Mouse (Mus musculus) fibroblast of lung, adult 2 months (primary cell): ENCODE data around the gene Fbl.
"Not testable (repeated sequence)": the region's sequence is repeated elsewhere in the genome, so short reads cannot be mapped to it uniquely, and the experiment has no call there.

Source experiments
- DNase-seq: peaks from one replicate; pipeline ENCODE4 v3.0.0-alpha.2; 2011; ENCODE audit warnings: low read depth

The Fbl gene

DNA sequence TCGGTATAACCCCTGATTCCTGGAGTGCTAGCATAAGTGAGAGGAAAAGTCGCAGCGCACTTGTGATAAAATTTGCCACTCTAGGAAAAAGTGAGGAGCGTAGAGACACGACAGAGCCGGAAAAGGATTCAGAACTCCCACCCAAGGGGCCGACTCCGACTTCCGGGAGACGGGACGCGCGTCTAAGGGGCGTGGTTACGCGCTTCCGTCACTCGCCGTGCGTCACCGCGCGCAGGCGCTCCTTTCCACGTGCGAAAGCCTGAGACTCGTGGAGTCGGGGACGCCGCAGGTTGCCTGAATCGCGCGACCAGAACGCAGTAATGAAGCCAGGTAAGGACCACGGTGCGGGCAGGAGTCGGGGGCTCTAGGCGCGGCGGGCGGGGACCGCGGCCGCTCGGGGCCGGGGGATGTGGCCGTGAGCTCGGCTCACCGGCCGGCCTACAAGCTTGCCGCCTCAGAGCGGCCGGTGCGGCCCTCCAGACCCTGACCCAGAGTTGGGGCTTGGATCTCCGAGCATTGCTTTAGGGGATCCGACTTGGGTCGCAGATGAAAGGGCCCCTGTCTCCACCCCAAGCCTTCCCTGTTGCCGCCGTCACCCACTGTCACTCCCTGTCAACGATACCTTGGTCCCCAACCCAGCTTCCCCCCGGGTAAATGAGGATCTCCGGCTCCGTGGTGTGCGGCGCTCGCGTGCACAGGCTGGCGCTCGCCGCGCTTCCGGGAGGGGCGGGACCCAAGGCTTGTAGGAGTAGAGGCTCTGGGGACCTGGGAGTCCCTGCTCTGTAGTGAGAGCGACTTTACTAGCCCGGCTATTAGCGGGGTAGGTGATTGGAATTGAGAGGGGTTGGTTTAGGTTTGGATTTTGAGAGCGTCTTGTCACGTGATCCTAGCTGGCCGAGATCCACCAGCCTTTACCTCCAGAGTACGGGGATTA is at the start of gene Fbl:
Gene Fbl, plus strand, starts transcription at position 222 of the 934 bp plus-strand sequence.
- peak; percentile 80 for DNase-seq

DNA sequence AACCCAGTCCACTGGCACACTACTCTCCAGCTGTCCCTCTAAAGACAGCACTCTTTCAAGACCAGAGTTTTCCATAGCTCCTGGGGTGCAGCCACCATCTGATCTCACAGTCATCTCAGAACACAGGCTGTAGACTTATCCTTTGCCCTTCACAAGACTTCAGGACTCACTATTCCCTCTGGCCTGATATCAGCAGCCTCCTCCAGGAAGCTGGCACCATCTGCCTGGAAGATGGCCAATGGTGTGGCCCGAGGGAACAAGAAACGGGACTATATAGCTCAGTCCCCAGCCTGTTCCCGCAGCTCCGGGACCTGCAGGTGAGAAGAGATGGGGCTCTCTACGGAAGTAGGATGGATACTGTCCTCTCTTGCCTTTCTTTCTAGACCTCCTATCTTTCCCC is 40.3 kb upstream of the Fbl start, which contains the start of gene 9530053A07Rik:
Gene 9530053A07Rik, plus strand, starts transcription at position 301 of the 400 bp plus-strand sequence.
- DNase-seq: no peak

DNA sequence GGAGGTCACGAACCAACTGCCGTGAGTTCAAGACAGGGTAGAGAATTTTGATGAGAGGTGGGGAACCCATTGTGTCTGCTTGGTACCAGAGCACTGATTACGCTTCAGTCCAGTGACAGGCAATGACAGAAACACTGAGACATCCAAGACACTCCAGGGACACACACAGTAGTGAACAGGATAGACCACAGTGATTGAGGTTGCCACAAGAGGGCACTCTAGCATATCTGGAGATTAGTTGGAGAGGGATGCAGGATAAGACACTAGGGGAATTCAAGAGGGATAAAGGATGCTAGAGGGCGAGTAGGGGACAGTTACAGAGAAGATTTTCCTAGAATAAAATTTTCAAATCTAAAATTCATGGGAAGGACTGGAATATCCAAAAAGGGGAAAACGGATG is 31.9 kb upstream of the Fbl start:
- no peak for DNase-seq

DNA sequence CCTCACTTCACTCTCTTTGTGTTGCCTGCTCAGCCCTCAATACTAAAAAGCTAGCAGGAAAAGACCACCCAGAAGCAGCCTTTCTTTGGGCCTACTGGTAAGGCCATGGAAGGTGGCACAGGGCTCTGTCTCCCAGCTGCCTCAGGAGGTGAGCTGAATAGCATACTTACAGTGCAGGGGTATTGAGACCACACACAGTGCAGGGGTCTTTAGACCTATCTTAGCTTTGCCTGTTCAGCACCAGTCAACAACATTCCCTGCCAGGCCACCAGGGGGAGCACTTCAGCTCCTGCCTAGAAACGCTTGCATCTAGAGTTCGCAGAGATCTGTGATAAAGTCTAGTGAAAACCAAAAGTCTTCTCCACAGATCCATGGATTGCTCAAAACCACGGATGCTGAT is 21.2 kb upstream of the Fbl start:
- DNase-seq: no peak

DNA sequence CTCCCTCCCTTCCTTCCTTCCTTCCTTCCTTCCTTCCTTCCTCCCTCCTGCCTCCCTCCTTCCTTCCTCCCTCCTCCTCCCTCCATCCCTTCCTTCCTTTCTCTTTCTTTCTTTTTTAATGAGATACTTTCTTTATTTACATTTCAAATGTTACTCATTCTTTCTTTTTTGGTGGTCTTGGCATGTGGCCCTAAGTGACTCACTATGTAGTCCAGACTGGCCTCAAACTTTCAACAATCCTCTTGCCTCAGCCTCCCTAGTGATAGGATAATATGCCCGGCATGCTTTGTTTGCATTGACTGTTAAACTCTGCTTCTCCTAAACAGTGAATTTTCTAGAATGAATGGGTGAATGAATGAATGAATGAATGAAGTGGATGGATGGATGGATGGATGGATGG is 19.7 kb upstream of the Fbl start:
- DNase-seq: no peak

DNA sequence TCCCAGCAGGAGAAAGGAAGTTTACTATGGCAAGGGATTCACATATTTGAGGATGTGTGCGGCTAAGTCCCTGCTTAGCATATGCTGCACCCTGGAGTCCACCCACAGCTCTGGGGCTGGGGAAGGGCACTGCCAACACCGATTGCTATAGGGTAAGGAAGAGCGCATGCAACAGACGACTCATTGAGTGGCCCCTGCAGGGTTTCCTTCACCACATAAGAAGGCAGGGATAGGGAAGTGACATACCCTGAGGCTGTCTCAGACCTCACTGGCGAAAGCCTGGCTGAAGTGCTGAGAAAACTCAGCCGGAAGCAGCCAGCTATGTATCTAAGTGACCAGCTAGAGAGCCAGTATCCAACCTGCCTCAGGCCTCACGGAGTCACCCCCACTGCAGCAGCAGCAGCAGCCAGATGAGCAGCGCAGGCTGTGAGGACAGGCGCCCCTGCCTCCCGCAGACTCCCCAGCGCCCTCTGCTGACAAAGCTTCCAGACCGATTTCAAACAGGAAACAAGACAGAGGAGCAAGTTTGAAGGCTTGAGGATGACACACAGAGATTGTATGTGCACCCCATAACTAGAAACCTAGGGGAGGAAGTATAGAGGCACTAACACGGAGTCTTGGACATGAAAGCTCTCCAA is 17.8 kb upstream of the Fbl start:
- DNase-seq: no peak

DNA sequence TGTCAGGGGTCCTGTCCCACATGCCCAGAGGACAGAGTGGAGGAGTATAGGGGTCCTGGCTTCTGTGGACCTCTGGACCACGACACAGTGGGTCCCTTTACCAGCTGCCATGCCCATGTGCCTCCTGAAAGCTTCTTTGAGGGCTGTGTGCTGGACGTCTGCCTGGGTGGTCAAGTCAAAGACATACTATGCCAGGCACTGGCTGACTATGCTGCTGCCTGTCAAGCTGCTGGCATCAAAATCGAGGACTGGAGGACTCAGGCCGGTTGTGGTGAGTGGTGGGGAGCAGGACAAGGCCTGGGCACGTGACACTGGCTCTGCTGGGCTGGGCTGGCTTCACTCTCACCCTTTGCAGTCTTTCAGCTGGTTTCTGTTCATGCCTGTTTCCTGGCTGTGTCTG is 15.9 kb upstream of the Fbl start:
- not testable (repeated sequence) for DNase-seq

DNA sequence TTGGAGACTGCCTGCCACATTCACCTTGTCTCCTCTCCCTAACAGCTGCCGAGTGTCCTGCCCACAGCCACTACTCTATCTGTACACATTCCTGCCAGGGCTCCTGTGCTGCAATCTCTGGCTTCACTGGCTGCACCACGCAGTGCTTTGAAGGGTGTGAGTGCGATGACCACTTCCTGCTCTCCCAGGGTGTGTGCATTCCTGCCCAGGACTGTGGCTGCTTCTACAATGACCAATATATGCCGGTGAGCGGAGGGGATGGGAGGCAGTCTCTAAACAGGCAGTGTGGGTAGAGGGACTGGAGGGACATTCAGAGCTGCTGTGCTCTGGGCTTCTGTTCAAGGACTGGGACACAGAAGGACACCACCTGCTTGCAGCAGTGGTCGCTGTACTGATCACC is 10.2 kb upstream of the Fbl start:
- DNase-seq: no peak

DNA sequence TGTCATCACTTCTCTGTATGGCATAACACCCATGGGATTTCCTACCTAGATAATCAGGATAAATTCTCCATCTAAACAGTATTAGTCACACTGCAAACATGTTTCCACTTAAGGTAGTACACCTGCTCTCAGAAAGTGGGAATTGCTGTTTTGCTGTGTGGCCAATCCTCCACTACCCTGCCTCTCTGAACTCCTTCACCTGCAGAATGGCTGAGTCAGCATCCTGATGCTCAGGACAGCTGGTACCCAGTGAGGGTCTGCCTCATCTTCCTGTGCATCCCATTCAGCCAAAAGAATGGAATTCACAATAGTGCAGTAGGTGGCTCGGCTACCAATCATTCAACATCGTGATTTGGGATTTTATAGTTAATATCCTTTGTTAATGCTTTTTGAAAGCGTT is 9.6 kb upstream of the Fbl start:
- DNase-seq: no peak

DNA sequence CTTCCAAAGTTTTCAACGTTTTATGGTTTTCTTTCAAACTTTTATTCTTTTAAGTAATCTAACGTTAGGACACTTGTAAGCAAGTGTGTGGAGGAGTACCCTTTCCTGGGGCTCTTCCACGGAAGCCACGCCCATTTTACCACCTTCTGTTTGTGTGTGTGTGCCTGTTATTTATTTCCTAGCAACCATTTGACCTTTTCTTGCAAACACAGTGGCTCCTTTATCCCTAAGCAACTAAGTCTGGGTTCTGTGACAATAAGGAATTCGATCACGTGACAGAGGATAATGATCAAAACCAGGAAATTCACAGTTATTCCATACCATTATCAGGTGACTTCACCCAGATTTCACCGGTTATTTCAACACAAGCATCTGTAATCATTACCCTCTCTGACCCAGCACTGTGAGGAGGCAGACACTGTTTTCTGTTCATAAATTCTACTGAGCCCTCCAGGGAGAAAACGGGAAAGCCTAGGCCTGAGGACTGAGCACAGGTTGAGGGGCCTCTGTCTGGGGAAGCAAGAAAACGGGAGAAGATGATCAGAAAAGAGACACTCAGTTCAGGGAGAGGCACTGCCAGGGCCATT is 8.3 kb upstream of the Fbl start:
- DNase-seq: no peak

DNA sequence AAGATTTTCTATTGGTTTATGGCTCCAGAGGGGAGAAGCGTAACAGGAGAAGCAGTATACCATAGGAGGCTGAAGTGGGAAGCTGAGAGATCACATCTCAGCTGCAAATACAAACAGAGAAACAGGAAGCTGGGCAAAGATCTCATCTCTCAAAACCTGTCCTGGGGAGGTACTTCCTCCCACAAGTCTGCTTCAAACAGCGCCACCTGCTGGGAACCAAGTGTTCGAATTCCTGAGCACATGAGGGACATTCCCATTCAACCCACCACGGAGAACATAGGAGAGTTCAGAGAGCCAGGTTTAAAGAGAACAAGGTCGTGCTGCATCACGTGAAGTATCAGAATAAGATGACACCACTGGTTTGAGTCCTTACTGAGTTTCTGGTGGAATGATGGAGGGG is 4.1 kb upstream of the Fbl start:
- no peak for DNase-seq

DNA sequence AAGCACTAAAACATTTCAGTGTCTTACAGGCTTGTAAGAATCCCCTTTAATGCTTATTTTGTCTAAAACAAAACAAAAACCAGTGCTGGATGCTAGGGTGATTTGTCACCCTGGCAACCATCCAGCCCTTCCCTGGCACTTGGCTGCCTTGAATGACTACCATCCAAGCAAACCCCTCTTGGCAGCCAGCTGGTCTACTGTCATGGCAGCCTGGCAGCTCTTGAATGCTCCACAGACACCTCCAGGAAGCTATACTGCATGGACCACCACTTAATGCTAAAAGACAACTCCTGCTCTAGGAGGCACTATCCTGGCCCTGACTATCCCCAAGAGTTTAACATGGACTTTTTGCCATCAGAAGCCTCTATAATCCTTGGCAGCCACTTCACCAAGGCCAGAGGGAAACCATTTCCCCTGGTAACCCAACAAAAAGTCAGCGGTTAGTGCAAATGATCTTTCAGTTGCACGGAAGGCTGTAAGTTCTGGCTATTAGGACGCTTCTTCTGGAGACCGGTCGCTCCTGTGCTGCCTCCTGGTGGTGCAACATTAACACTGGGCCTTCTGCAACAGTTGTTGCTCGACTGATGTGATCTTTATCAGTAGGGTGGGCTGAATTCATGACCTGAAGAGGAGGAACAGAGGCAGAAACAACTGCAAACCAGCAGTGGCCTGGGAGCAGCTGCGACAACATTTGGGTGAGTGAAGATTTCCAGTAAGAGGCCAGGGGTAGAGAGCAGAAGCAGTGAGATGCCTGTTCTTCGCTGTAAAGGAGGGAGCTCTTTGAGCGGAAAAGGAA is 992 bp upstream of the Fbl start:
- peak; percentile 61 for DNase-seq

DNA sequence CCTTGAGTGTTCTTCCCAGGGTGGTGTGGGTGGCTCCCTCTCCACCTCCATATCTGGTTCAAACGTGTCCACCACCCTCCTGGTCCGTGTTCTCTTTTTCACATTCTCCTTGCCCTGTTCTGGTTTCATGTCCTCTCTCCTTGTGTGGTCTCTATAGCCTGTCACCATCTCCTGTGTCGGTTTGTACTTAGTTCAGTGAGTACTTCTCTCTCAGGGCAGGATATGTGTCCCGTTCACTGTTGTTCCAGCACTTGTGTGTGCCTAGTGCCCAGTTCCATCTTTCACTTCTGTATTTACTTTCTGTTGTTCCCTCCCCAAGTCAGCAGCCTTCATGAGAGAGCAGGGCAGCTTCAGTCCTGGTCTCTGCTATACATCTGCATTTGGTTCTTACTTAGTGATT is 5.8 kb downstream of the Fbl start:
- no peak for DNase-seq

DNA sequence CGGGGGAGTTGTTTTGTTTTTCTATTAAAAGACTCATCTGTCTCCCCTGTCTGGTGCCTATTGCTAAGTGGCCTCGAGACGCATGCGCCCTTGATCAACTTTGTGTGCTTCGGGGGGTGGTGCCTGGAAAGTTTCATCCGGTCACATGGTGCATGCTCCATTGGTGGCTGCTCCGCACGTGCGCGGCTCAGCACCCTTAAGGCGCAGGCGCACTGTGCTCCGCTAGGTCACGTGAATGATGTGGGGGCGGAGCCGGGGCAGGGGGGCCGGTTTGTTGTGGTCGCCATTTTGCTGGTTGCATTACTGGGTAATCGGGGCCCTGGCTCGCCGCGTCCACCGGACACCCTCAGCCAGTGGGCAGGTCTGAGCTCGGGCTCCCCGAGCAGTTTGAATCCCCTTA is 9.7 kb downstream of the Fbl start, which contains the start of gene Dyrk1b:
Gene Dyrk1b, plus strand, starts transcription at position 242 of the 400 bp plus-strand sequence.
- peak; percentile 97 for DNase-seq

DNA sequence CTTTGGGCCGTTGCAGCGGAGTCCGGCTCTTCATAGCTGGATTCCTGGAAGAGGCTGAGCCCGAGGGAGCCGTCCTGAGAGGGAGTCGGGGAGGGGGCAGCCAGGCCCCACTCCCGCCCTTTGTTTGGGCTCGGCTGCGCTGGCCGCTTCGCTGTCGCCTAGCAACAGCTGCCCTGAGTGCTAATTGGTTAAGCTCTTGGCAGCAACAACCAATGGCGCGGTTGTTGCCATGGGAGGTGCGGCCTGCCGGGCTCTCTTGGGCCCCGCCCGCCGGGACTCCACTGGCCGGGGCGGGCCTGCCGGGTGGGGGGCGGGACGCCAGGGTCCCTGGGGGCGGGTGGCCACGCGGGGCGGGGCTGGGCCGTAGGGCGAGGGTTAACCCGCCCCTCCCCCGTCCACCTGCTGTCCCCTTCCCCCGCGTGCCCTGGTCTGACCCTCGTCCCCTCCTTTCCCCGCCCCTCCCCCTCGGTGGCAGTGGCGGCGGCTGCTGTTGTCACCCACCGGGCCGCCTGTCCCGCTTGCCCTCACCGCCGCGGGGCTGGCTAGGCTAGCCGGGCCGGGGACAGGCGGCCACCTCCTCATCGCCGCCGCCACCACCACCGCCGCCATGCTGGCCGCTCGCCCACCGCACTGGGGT is 10.3 kb downstream of the Fbl start:
- peak; percentile 83 for DNase-seq

DNA sequence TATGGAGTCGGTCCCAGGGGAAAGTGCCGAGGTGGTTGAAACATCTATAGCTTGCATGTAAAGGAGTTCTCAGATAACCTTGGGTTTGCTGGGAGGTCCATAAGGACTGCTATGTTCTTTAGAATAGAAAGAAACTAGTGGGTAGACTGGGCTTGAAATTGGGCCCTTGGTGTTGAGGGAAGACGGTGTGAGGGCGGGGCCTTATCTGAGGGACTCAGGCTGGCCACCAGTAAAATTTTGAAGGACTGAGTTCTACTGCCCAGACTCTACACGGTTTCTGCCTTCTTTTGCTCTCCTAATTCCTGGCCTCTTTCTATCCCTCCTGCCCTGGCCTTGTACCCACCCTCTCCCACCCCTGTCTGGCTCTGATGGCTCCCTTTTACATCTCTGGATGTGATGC is 11.4 kb downstream of the Fbl start:
- no peak for DNase-seq

DNA sequence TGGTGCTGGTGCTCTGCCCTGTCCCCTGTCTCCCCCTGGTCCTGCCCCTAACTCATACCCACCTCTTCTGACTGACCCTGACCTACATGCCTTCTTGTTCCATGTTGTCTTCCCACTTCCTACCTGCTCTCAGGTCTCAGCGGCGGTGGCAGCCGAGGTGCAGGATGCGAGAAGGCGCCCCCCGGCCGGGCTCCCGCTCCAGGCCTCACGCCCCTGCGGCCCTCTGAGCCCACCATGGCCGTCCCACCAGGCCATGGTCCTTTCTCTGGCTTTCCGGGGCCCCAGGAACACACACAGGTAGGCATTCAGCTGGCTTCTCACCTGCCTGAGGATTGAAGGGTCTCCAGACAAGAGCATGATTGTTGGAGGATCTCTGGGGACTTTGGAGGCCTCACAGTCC is 11.9 kb downstream of the Fbl start:
- no peak for DNase-seq

DNA sequence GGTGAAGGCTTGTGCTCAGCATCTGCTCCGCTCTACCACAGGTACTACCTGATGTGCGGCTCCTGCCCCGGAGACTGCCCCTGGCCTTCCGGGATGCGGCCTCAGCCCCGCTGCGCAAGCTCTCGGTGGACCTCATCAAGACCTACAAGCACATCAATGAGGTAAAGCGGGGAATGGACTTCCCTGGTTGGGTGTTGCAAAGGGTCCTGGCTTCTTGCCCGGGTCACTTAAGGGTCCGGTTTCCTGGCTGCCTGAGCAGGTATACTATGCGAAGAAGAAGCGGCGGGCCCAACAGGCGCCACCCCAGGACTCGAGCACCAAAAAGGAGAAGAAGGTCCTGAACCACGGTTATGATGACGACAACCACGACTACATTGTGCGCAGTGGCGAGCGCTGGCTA is 12.8 kb downstream of the Fbl start:
- DNase-seq: no peak

DNA sequence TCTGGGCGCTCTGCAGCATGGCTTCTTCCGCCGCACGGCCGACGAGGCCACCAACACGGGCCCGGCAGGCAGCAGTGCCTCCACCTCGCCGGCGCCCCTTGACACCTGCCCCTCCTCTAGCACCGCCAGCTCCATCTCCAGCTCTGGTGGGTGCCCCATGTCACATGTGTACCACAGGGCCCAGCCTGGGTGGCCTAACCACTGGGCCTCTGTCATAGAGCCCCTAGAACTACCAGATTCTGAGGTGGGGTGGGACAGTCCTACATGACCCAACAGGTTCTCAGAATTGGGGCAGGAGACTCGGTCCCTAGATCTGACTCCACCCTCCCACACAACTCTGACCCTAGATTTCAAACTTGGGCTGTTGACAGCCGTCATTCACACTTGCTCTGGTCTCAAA is 16.4 kb downstream of the Fbl start:
- DNase-seq: no peak

DNA sequence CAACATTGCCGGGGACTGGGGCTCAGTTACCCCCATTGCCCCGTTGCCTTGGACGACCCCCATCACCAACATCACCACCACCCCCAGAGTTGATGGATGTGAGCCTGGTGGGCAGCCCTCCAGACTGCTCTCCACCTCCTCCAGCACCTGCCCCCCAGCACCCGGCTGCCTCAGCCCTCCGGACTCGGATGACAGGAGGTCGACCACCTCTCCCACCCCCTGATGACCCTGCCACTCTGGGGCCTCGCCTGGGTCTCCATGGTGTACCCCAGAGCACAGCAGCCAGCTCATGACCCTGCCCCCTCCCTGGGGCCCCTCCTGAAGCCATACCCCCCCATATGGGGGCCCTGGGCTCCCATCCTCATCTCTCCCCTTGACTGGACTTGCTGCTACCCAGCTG is 17.1 kb downstream of the Fbl start:
- DNase-seq: no peak

DNA sequence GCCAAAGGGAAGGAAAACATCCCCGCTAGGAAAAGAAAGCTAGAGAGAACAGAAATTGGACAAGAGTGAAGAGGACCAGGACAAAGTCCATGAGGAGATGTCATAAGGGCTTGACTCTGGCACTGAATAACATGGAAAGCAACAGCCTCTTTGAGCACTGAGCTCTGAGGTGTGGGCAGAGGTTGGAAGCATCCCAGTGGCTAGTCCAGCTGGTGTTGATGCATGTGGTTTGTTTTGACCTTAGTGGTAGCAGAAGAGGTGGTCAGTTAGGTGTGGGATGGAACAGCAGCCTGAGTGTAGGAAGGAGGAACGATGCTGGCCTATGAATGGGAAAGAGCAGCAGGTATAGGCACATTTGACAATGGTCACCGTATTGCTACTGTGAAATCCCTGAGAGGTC is 22.0 kb downstream of the Fbl start:
- no peak for DNase-seq

DNA sequence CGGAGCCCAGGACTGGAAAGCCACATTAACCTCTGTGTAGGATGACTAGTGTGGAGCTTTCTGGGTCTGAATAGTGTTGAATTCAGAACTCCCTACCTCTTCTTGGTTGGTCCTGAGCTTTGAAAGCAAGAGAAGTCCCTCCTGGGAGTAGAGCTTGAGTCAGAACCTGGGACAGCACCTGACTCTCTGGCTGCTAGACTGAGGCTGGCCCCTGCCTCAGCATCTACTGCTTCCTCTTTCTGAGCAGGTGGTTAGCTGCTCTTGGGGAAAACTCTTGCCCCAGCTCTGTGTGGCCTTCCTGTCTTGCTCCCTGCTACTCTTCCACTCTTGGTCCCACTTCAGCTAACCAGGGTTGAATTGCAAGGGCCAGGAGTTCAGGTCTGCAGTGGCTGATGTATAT is 22.4 kb downstream of the Fbl start:
- no peak for DNase-seq
